Mouse (Mus musculus) liver, embryonic 16.5 days (tissue): Measurements from ENCODE around the gene Ifnar1. TPM values are rescaled to one million over a fixed set of nuclear protein-coding genes. Genes with fewer than 3 reads are reported as not detected.

Experiments used
- ATAC-seq: fragments of 200-750 bp; cut with Nextera tagmentation; 2 replicates; pipeline ENCODE4 v1.8.0; 2017; ENCODE audit warnings: low read depth, mild to moderate bottlenecking, moderate number of reproducible peaks, moderate library complexity
- H3K27ac ChIP-seq: fragments of 300-500 bp; sonication (generic); 2 replicates; pipeline ENCODE4 v1.5.1; 2014; ENCODE audit warnings: mild to moderate bottlenecking, low read length
- H3K27me3 ChIP-seq: fragments of 300-500 bp; sonication (generic); 2 replicates; pipeline ENCODE4 v1.6.1; 2014; ENCODE audit warnings: low read depth, low read length, mixed read lengths; ENCODE audit not compliant: control insufficient read depth, insufficient read depth
- H3K36me3 ChIP-seq: fragments of 300-500 bp; sonication (generic); 2 replicates; pipeline ENCODE4 v1.6.1; 2014; ENCODE audit warnings: mild to moderate bottlenecking; ENCODE audit not compliant: control insufficient read depth, insufficient read depth
- H3K4me1 ChIP-seq: fragments of 300-500 bp; sonication (generic); 2 replicates; pipeline ENCODE4 v1.6.1; 2014; ENCODE audit warnings: low read depth, low read length, mixed read lengths; ENCODE audit not compliant: control insufficient read depth
- H3K4me2 ChIP-seq: fragments of 300-500 bp; sonication (generic); 2 replicates; pipeline ENCODE4 v1.6.1; 2014; ENCODE audit warnings: low read depth, low read length, mixed read lengths
- H3K4me3 ChIP-seq: fragments of 300-500 bp; sonication (generic); 2 replicates; pipeline ENCODE4 v1.5.1; 2014; ENCODE audit warnings: low read depth, mild to moderate bottlenecking, low read length
- H3K9ac ChIP-seq: fragments of 300-500 bp; sonication (generic); 2 replicates; pipeline ENCODE4 v1.6.1; 2014; ENCODE audit warnings: low read depth, low read length
- H3K9me3 ChIP-seq: fragments of 300-500 bp; sonication (generic); replicated peaks from 2 replicates; pipeline ENCODE4 v1.6.1; 2016; ENCODE audit warnings: low read length; ENCODE audit not compliant: control insufficient read depth
- WGBS: fragments of 180-500 bp; shearing (Covaris S2); extraction: QIAGEN DNeasy Blood & Tissue Kit; methylation state at CpG from one replicate; pipeline ENCODE4 v1.1.7; 2014; ENCODE audit not compliant: insufficient replicate concordance; 5-methylcytosine and 5-hydroxymethylcytosine counted together
- polyA plus RNA-seq: library from polyadenylated mRNA; unstranded; fragments of >200 nt; fragmentation: Nextera tagmentation; extraction: Ambion mirVana; gene quantifications from 2 replicates; pipeline ENCODE4 v1.2.1, GENCODE M21; 2015

The Ifnar1 gene
- polyA plus RNA-seq, 1 experiment from 2014 or later = 25.0 TPM

DNA sequence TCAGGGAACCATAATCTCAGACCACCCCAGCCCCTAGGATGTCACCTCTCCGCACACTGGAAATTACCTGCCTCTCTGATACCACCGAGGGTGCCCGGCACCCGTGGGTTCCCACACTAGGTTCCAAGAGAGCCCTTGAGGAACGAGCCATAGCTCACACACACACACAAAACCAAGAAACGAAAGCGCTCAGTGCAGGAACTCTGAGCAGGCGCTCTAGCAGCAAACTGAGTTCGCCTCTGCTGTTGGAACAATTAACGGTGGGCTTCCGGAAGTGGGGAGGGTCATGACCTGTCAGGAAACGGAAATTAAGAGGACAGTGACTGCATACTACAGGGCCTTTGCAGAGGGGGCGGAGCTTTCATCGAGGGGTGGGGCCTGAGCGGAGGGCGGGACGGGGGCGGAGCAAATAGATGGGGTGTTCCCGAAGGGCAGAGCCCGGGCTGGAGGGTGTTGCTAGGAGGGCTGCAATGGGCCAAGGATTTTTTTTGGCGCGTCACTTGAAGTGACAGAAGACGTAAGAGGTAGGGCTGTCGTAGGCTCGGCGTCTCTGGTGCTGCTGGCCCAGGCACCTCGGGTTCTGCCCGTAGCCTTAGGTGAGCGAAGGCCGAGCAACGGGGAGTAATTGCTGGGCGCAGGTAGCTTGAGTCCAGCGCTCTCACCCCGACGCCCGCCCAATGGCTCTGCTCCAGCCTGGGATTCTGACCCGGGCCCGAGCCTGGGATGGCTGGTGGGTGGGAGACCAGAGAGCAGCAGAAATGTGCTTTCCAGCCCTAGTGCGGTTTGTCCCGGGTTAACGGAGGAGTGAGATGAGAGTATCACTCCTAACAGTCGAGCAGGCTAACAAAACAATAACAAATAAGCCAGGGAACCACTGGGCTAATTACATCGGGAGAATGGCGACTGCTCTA lies 20.2 kb upstream of the Ifnar1 start:
- H3K9ac ChIP-seq = peak overlapping the region; percentile 92
- H3K27me3 ChIP-seq = no peaks in the 10 kb centered on the region
- H3K36me3 ChIP-seq = peaks cover 18% of the 10 kb centered on the region
- WGBS = 1% methylated on average over 44 of the region's 44 CpGs
- peak; percentile 89 for ATAC-seq
- H3K27ac ChIP-seq = peak overlapping the region; percentile 94
- peak overlapping the region; percentile 80 for H3K4me3 ChIP-seq
- H3K9me3 ChIP-seq = no peaks in the 10 kb centered on the region
- H3K4me1 ChIP-seq = peaks cover 54% of the 10 kb centered on the region
- peak overlapping the region; percentile 68 for H3K4me2 ChIP-seq

DNA sequence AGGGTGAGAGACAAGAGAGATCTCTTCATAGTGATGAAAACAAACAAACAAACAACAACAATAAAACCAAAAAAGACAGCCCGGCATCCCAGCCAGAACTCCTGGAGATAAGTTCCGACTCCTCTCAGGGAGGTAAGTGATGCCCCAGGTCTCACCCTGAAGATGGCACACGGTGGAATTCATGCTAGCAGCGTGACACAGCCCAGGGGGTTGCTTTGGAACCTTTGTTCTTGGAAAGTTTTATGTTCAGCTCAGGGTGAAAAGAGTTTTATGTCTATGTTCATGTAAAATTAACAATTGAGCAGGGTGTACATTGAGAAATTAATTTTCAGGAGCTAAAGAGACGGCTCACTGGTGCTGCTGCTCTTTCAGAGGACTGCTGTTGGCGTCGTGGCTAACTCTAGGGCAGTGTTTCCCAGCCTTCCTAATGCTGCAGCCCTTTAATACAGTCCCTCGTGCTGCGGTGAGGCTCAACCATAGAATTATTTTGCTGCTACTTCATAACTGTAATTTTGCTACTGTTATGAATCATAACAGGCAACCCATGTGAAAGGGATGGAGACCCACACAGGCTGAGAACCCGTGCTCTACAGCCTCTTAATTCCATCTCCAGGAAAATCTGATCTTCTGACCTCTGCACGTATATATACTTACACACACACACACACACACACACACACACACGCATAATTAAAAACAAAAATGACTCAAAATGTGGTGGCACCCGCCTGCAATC lies 19.4 kb upstream of the Ifnar1 start:
- H3K9me3 ChIP-seq = no peaks in the 10 kb centered on the region
- 0 out of 2 replicates have a peak, but pooled peaks have one; percentile 12 for ATAC-seq
- peak overlapping the region; percentile 92 for H3K9ac ChIP-seq
- no peaks in the 10 kb centered on the region for H3K27me3 ChIP-seq
- H3K4me1 ChIP-seq = peaks cover 49% of the 10 kb centered on the region
- H3K4me2 ChIP-seq = peak overlapping the region; percentile 68
- peak overlapping the region; percentile 80 for H3K4me3 ChIP-seq
- 48% methylated on average over 13 of the region's 13 CpGs for WGBS
- H3K27ac ChIP-seq = peak overlapping the region; percentile 93
- H3K36me3 ChIP-seq = peaks cover 24% of the 10 kb centered on the region

DNA sequence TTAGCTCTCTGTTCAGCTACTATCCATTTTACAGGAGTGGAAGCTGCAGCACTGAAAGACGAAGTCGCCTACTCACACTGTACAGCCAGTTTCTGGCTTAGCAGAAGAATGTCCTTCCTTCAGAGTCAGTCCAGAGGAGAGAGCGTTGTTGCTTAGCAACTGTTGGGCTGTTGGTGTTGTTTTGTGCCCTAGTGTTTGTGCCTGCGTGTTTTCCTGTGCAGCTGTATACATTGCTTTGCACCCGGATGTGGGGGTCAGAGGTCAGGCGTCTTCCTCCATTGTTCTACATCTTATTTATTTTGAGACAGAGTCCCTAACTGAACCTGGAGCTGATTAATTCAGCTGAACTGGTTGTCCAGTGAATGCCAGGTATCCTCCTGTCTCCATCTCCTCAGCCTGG lies 18.5 kb upstream of the Ifnar1 start:
- Histone ChIP-seq H3K36me3 (peaks cover 24% of the 10 kb centered on the region), H3K4me2 (peak overlapping the region; percentile 68), H3K9me3 (no peaks in the 10 kb centered on the region), H3K27ac (peak overlapping the region; percentile 62), H3K4me1 (peaks cover 46% of the 10 kb centered on the region), H3K27me3 (no peaks in the 10 kb centered on the region), H3K4me3 (peak overlapping the region; percentile 80), H3K9ac (peak overlapping the region; percentile 92)
- ATAC-seq = no peak
- 68% methylated on average over 6 of the region's 6 CpGs for WGBS

DNA sequence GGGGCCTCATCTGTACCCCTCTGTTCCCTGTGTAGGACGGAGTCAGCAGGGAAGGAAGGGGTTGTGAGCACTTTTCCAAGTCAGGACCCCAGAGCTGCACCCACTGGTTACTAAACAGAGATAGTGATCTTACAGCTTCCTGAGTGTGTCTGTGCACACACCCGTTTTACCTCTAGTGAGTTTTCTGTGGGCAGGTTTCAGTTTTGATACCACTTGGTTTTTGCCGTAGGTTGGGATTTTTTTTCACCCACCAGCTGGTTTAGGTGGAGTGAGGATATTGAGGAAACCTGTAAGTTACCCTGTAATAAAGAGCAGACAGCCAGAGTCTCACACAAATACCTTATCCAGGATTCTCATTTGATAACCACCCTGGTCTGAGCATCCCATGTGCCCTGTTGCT lies 14.6 kb upstream of the Ifnar1 start:
- H3K4me3 ChIP-seq = no peak overlapping the region
- peaks cover 24% of the 10 kb centered on the region for H3K36me3 ChIP-seq
- no peak overlapping the region for H3K27ac ChIP-seq
- H3K4me2 ChIP-seq = no peak overlapping the region
- no peaks in the 10 kb centered on the region for H3K27me3 ChIP-seq
- ATAC-seq = no peak
- H3K4me1 ChIP-seq = peaks cover 22% of the 10 kb centered on the region
- H3K9me3 ChIP-seq = no peaks in the 10 kb centered on the region
- WGBS = 47% methylated on average over 3 of the region's 3 CpGs
- no peak overlapping the region for H3K9ac ChIP-seq

DNA sequence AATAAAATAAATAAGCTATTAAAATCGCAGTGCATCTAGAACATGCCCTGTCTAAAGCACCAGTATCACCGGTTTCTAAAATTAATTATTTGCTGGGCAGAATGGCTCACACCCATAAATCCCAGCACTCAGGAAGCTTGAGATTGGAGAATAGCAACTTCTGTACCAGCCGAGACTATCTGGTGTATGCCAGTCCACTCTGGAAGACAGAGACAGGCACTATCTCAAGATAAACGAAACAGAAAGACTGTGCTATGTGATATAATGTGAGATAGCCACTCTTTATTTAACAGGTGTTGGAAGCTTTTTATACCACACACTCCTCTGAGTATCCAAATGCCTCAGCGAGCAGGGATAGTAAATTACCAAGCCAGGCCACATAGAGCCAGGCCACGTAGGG lies 13.6 kb upstream of the Ifnar1 start:
- H3K4me3 ChIP-seq = no peak overlapping the region
- peaks cover 24% of the 10 kb centered on the region for H3K36me3 ChIP-seq
- no peaks in the 10 kb centered on the region for H3K9me3 ChIP-seq
- WGBS = 47% methylated on average over 6 of the region's 6 CpGs
- peak; percentile 35; the same call in 1 of the 2 replicates for ATAC-seq
- H3K27ac ChIP-seq = no peak overlapping the region
- H3K9ac ChIP-seq = no peak overlapping the region
- peaks cover 17% of the 10 kb centered on the region for H3K4me1 ChIP-seq
- no peak overlapping the region for H3K4me2 ChIP-seq
- H3K27me3 ChIP-seq = no peaks in the 10 kb centered on the region

DNA sequence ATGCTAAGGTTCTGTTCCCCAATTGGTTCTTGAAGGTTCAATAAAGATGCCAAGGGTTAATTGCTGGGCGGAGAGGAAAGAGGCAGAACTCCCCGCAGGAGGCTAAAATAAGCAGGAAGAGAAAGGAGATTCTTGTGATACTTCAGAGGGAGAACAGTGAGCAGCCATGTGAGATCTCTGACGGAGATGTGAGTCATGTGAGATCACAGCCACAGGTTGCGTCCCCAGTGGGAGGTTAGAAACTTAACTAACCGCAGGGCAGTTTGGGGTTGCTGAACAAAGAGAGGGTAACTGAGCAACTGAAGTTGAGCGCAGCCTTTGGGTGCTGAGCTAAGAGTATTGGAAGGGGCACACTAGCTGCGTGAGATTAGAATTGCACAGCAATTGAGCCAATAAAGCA lies 9.3 kb upstream of the Ifnar1 start:
- no peak for ATAC-seq
- Histone ChIP-seq H3K27me3 (no peaks in the 10 kb centered on the region), H3K4me1 (peaks cover 7% of the 10 kb centered on the region), H3K36me3 (no peaks in the 10 kb centered on the region; the same call in 1 of the 2 replicates), H3K9me3 (no peaks in the 10 kb centered on the region), H3K4me3 (no peak overlapping the region), H3K27ac (no peak overlapping the region), H3K4me2 (no peak overlapping the region), H3K9ac (no peak overlapping the region; the same call in 1 of the 2 replicates)
- 53% methylated on average over 7 of the region's 7 CpGs for WGBS

DNA sequence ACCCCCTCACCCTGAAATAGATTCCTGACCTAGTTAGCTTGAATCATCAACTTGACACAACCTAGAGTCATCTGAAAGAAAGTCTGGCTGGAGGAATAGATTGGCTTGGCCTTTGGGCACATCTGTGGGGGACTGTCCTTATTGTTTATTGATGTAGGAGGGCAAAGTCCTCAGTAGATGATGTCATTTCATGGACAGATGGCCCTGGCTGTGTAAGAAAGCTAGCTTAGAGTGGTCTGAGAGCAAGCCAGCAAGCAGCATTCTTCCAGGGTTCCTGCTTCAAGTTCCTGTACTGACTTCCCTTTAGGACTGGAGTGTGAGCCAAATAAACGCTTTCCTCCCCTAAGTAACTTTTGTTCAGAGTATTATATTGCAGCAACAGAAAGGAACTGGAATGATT lies 7.0 kb upstream of the Ifnar1 start:
- 59% methylated on average over 1 of the region's 1 CpGs for WGBS
- Histone ChIP-seq H3K4me3 (no peak overlapping the region), H3K4me2 (no peak overlapping the region), H3K27ac (no peak overlapping the region), H3K4me1 (peaks cover 5% of the 10 kb centered on the region), H3K36me3 (no peaks in the 10 kb centered on the region), H3K9me3 (no peaks in the 10 kb centered on the region), H3K27me3 (no peaks in the 10 kb centered on the region), H3K9ac (no peak overlapping the region)
- ATAC-seq = no peak

DNA sequence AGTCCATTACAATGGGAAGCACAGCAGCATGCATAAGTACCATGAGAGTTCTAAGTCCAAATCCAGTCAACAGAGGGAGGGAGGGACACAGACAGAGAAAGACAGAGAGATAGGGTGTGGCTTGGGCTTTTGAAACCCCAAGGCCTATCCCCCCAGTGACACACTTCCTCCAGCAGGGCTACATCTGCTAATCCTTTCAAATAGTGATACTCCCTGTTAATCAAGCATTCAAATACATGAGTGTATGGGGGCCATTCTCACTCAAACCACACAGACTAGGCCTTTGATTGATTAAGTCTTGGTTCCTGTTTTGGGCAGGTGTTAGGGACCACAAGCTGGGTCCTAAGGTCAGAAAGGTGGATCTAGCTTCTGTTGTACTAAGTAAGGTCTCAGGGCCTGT lies 4.5 kb upstream of the Ifnar1 start:
- ATAC-seq = no peak
- Histone ChIP-seq H3K4me2 (no peak overlapping the region), H3K4me1 (peaks cover 7% of the 10 kb centered on the region), H3K27ac (no peak overlapping the region), H3K36me3 (no peaks in the 10 kb centered on the region), H3K9ac (no peak overlapping the region), H3K4me3 (no peak overlapping the region), H3K9me3 (no peaks in the 10 kb centered on the region), H3K27me3 (no peaks in the 10 kb centered on the region)

DNA sequence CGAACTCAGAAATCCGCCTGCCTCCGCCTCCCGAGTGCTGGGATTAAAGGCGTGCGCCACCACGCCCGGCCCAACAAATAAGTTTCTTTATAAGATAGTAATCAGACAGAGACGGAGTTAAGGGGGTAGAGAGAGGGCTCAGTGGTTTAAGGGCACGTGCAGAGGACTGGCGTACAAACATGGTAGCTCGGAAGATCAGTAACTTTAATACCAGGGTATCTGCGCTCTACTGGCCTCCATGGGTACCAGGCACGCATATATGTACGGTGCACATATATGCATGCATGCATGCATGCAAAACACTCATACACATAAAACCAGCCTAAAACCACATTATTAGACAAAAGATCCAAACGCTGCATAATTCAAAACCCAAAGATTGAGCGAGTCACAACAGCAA lies 651 bp upstream of the Ifnar1 start:
- H3K9ac ChIP-seq = peak overlapping the region; percentile 99
- H3K4me1 ChIP-seq = peaks cover 25% of the 10 kb centered on the region
- peak overlapping the region; percentile 100 for H3K27ac ChIP-seq
- H3K36me3 ChIP-seq = peaks cover 4% of the 10 kb centered on the region
- WGBS = 44% methylated on average over 17 of the region's 17 CpGs
- no peaks in the 10 kb centered on the region for H3K27me3 ChIP-seq
- H3K9me3 ChIP-seq = no peaks in the 10 kb centered on the region
- peak overlapping the region; percentile 94 for H3K4me3 ChIP-seq
- ATAC-seq = no peak
- peak overlapping the region; percentile 90 for H3K4me2 ChIP-seq
